Mouse (Mus musculus): Measurements from ENCODE around the gene Zc3h4. TPM values are rescaled to one million over a fixed set of nuclear protein-coding genes. Genes with fewer than 3 reads are reported as not detected.
A peak's percentile ranks its signal among the peaks of the same experiment; 100 is the strongest.
"Not testable (repeated sequence)": the region's sequence is repeated elsewhere in the genome, so short reads cannot be mapped to it uniquely, and the experiment has no call there.

The Zc3h4 gene
- total RNA-seq (2021) = 10 to 100 TPM; 55.9 to 56.9 TPM
- long read RNA-seq, partial matches to known transcripts = 11 of 26 reads
- long read RNA-seq, other reads (novel, unspliced or antisense) = 15 of 26 reads

DNA sequence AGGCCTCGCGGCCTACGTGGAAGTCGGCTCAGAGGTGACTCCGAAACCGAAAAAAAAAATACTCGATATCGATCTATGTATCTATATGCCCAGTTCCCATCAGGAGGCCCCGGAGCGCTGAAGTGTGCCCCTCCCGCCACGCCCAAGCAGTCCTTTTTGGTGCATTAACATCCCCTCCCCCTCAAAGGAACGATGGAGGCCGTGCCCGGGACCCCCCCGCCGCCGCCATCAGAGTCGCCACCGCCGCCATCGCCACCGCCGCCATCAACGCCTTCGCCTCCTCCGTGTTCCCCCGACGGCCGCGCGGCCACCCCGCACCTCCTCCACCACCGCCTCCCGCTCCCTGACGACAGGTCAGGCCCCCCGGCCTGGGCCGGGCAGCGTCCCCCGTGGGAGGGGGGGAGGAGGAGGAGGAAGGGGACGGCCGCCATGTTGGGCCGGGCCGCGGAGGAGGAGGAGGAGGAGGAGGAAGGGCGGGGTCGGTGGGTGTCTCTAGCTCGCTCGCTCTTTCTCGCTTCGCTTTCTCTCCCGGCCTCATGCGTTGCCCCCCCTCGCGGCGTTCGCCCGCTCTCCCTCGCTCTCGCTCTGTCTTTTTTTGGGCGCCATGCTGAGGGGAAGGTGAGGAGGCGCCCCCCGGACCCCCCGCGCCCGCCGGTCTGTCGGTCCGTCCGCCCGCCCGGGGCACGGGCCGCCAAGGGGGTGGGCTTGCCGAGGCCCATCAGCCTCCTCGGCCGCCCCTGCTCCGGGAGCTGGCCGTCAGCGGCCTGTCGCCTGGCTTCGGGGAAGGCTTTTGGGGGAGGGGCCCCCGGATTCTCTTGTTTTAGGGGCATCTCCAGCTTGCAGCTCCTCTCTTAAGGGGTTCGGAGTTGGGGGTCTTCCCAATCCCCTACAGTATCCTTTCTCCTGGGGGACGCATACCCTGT is at the start of gene Zc3h4:
Gene Zc3h4, plus strand, starts transcription at position 222 of the 923 bp plus-strand sequence.
- peak; percentile 81 to 89 for DNase-seq (ENCODE audit: low spot score in 2 of 2)

DNA sequence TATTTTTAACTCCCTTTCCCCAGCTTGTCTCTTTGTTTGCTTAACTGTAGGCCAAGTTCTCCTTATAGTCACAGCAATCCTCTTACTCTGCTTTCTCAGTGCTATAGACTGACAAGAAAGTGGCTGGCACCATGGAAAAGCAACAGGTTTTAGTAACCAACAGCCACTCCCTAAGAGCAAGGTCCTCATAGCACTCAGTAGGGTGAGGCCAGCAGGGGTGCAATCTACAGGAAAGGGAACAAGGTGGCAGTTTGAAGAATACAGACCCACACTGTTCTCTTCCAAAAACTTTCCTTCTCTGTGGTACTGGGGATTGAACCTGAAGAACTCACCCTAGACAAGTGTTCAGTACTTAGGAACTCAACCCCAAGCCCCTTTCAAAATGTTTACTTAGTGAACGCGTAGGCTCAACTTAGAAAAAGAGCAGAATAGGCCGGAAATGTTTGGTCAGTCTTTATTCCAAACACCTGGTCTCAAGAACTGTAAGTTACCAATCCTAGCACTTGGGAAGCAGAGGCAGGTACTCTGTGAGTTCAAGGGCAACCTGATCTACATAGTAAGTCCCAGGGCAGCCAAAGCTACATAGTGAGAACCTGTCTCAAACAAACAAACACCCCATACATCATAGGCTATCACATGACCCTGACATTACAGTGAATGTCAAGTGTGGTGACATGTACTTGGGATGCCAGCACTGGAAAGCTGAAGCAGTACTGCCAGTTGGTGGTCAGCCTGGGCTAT is 44.7 kb upstream of the Zc3h4 start:
- no peak for DNase-seq (ENCODE audit: low spot score in 2 of 2)

DNA sequence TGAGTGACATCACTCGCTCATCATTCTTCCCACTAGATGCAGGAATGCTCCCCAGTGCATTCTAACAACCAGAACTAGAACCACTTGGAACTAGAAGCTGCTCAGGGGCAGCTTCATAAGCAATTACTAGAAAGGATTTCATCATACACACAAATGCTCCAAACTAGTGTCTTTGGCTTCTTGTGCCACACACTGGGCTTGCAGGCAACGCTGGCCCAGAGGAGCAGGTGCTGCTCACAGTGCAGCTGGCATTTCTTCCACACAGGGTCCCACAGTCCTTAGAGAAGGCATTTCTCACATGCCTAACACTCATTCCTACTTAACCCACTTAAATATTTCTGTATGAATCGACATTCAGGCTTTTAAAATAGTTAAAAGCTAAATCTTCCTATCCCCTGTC is 43.1 kb upstream of the Zc3h4 start:
- DNase-seq (ENCODE audit: low spot score in 2 of 2) = no peak

DNA sequence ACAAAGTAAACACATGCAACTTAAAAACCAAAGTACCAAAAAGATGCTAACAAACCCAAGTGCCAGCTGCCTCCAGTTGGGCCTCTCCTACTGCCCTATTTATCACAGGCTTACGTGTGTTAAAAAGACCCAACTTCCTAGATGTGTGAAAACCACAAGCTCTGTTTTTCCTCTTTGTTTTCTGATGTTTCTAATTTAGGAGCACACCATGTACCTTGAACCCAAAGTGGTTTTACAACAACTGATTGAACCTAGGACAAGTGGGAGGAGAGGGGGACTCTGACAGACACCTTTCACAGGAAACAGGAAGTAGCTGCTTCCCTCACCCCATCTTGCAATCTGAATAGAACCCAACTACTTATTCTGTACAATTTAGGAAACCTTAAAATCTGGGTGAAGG is 36.4 kb upstream of the Zc3h4 start:
- DNase-seq (ENCODE audit: low spot score in 2 of 2) = no peak

DNA sequence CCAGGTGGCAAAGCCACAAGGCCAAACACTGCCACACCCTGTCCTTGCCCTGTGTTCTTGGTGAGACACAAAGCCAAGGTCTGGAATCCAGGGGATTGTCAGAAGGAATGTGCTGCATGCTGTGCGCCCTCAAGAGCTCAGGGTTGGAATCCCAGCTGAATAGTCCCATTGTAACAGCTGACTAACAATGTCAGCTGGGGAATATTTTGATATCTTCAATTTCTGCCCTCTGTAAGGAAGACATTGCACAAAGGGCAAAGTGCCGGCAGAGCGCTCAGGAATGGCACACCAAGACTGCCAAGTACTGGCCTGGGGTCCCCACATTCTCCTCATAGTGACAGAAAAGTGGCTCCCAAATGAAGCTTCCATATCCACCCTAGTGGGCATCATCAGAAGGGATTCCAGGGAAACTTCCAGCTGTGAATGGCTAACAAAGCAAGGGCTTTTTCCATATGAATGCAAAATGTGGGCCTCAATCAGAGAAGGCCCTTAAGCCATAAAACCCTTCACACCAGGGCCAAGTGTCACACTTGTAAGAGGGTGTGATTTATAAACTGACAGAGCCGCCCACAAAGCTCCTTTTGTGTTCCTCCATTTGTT is 35.7 kb upstream of the Zc3h4 start:
- no peak for DNase-seq (ENCODE audit: low spot score in 2 of 2)

DNA sequence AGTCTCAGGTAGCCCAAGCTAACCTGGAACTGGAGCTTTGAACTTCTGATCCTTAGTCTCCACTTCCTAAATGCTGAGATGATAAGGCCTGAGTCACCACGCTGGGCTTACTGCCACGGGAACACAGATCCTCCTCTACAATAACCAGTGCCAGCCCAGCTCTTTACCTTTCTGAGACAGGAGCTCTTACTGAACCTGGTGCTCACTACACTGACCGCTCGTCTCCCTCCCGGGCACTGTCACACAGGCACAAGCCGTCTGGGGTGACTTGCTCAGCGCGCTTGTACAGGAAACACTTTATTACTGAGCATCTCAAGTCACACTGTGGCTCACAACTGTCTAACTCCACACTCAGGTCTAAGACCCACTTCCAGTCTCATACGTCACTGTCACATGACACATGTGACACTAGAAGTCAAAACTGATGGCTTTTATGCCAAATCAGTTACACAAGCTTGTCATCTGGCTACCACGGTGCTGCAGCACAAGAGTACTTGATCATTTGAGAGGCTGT is 34.5 kb upstream of the Zc3h4 start:
- no peak for DNase-seq (ENCODE audit: low spot score in 2 of 2)

DNA sequence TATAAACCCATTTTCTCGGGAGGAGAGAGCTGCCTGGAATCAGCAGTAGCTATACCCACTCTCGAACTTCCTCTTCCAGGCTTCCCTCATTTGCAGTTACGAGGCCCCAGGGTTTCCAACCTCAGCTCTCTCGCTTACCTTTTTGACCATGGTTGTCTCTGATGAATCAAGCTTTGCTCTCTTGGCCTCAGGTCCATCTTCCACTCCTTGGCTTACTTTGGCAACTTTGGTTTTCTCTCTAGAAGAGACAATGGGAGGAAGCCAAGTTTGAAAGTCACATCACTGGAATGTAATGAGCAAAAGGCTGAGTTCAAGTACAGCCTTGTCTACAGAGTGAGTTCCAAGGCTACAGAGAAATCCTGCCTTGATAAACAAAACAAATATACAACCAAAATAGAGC is 34.0 kb upstream of the Zc3h4 start:
- no peak for DNase-seq (ENCODE audit: low spot score in 2 of 2)

DNA sequence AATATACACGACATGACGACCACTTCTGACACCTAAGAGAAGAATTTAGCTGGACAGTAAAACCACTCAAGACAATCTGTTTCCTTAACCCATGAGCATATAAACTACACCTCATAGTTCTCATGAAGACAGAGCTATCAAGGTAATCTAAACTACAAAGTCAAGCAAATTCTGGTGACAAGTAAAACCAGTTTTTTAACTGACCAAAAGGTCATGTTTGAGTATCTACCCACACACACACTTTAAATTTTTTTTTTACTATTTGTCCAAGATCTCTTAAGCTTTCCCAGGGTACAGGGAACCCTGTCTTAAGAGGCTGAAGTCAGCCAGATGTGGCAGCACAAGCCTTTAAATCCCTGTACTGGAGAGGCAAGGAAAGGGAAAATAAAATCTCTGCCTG is 31.9 kb upstream of the Zc3h4 start:
- no peak for DNase-seq (ENCODE audit: low spot score in 2 of 2)

DNA sequence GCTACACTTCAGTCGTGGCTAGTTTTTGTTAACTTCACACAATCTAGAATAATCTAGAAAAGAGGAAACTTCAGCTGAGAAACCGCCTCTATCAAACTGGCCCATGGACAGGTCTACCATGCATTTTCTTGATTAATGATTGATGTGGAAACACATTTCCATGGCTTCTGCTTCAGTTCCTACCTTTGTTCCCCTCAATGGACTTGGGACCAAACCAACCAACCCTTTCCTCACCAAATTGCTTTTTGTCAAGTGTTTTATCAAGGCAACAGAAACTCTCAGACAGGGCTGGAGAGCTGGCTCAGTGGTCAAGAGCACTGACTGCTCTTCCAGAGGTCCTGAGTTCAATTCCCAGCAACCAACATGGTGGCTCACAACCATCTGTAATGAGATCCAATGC is 30.1 kb upstream of the Zc3h4 start:
- DNase-seq (ENCODE audit: low spot score in 2 of 2) = no peak

DNA sequence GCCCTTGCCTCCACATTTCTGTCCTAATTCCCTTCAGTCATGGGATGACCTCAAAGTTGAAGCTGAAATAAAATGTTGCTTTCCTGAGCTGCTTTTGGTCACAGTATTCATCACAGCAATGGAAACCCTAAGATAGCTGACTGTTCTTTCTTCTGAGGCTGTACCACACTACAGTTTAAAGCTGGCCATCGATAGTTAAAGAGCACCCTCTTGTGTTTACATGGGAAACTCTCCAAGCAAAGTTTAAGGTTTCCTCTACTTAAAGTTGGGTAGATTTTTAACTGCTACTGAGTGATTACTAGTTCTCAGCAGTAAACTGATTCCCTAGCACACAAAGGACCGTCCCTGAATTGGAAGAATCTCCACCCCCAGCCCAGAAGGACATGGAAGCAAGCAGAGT is 27.0 kb upstream of the Zc3h4 start:
- no peak for DNase-seq (ENCODE audit: low spot score in 2 of 2)

DNA sequence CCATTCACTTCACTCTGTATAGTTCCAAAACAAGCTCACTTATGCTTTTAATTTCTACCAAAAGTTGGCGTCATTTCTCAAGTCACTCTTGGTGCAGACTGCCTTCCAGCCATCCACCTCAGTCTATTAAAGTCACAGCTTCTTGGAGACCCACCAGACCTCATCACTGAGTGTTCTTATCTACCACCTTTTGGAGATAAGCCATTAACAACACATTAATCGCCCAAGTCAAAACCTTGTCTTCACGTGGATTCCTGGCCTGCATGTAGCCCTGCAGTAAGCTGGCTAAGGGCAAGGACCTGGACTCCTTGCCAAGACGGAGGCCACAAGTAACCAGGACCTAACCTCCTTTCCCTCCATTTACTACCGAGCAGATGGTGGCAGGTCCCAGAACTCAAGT is 25.7 kb upstream of the Zc3h4 start:
- no peak for DNase-seq (ENCODE audit: low spot score in 2 of 2)

DNA sequence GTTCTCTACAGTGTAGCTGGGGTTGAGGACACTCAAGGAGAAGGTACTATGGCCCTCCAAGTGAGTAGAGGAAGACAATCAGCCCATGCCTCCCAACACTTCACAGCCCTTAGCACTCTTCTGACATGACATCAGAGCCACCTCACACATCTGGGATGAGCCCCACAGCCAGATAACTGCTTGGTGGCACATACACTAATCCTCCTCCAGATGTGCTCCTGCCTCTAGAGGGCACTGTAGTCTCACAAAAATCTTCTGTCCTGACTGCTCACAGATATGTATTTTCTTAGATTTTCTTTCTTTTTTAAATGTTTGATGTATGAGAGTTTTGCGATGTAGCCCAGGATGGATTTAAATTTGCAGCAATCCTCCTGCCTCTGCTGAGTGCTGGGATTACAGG is 24.2 kb upstream of the Zc3h4 start:
- DNase-seq (ENCODE audit: low spot score in 2 of 2) = peak in 1 of 2 experiments; percentile 31

DNA sequence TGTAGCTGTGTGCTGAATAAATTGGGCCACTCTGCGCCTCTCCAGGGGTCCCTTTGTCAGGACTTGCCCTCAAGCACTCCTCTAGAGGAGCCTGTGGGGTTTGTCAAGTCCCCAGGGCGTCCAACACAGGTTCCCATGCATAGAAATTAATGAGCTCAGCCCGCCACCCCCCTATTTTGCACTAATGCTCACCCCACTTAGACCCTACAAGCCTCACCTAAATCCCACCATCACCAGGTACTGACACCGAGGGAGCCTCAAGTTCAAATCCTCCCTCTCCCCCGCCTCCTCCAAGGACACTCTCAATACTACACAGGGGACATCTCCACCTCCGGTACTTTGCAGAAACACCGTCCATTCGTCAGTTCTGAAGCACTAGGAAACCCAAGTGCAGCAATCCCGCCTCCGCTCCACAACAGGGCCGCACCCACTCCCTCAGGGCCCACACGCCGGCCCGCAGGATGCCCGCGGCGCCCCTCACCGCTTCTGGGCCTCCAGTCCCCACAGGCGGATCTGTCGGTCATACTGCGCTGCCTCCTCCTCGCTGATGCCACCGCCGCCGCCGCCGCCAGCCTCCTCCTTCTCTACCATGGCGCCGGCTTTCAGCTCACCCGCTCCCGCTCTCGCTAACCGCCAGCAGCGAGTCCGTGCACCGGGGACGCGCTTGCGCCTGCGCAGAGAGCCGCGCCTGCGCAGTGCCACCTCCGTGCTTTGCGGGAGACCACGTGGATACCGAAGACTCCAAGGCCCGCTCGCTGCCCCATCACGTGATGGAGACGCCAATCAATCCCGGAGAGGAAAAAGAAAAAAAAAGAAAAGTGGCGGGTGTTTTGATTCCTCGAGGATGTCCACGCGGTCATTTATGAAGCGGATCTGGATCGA is 13.3 kb upstream of the Zc3h4 start, which contains the start of gene Sae1:
Gene Sae1, minus strand, starts transcription at position 647 of the 882 bp plus-strand sequence.
- DNase-seq (ENCODE audit: low spot score in 2 of 2) = peak; percentile 97

DNA sequence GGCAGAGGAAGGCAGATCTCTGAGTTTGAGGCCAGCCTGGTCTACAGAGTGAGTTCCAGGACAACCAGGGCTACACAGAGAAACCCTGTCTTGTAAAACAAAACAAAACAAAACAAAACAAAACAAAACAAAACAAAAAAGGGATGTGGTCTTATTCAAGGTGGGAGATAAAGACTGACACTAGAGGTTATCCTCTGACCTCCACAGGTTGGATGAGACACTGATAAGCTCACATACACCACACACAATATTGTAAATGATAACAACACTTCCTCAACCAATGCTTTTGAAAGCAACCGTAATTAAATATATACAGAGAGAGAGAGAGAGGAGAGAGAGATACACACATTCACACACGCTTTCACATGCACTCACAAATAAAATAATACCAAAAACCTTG is 10.8 kb upstream of the Zc3h4 start:
- DNase-seq (ENCODE audit: low spot score in 2 of 2) = not testable (repeated sequence)

DNA sequence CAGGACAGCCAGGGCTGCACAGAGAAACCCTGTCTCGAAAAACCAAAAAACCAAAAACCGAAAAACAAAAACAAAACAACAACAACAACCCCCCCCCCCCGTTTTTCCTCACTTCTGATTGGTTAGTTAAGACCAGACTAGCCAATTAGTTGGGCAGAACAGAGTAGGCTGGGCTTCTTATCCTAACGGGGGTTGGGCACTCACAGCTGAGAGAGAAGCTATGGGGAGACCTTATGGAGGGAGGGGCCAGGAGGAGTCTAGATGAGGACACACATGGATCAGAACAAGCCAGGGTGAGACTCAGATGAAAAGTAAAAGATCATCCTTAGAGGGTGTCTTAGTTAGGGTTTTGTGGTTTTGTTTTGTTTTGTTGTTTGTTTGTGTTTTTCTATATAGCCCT is 7.8 kb upstream of the Zc3h4 start:
- DNase-seq (ENCODE audit: low spot score in 2 of 2) = no peak

DNA sequence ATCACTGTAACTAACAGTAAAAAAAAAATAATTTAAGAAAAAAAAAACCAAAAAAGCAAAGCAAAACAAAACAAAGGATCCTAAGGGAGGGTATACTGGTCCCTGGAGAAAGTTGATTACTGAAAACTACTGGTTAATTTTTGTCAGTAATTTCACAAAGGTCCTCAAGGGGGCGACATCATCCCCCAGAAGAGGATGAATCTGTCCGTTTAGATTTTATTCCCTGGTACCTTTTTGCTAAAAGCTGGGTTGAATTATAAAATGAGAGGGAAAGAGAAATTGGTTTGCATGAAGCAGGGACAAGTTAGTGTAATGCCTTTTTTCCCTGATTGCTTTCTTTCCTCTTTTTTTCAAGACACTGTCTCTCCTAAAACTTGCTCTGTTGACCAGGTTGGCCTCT is 4.8 kb upstream of the Zc3h4 start:
- peak in 1 of 2 experiments; percentile 72 for DNase-seq (ENCODE audit: low spot score in 2 of 2)

DNA sequence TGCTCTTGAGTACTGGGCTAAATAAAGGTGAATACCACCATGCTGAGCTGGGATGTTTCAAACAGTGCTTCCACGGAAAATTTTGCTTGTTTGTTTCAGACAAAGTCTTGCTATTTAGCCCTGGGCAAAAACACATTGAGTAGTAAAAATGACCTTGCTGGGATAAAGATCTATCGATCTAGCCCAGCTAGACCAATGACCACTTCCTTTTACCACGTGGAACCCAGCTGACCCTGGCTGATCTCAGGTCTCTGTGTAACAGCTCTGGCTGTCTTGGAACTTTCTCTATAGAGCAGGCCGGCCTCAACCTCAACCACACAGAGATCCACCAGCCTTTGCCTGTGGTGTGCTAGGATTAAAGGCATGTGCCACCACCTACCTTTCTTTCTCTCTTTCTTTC is 3.2 kb upstream of the Zc3h4 start:
- no peak for DNase-seq (ENCODE audit: low spot score in 2 of 2)

DNA sequence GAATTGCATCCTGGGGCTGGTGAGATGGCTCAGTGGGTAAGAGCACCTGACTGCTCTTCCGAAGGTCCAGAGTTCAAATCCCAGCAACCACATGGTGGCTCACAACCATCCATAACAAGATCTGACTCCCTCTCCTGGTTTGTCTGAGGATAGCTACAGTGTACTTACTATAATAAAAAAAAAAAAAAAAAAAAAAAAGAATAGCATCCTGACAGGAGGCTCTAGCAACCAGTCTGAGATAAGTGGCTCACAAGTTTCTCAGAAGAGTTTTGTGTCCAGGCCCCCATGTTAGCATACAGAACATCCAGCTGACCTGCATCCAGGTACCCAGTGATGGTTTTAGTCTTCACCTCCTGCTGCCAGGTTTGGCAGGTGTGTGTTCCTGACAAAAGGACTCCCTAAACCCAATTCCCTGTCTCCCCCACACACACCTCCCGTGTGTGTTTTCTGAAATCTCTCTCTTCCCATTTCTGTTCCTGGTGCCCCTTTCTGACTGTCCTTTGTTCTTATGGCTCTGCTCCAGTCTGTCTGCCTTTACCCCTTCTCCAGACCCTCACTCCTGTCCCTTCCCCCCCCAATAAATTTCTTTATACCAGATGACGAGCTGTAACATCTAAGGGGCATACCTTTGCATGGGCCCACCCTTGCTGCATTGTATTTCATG is 2.2 kb upstream of the Zc3h4 start:
- DNase-seq (ENCODE audit: low spot score in 2 of 2) = no peak

DNA sequence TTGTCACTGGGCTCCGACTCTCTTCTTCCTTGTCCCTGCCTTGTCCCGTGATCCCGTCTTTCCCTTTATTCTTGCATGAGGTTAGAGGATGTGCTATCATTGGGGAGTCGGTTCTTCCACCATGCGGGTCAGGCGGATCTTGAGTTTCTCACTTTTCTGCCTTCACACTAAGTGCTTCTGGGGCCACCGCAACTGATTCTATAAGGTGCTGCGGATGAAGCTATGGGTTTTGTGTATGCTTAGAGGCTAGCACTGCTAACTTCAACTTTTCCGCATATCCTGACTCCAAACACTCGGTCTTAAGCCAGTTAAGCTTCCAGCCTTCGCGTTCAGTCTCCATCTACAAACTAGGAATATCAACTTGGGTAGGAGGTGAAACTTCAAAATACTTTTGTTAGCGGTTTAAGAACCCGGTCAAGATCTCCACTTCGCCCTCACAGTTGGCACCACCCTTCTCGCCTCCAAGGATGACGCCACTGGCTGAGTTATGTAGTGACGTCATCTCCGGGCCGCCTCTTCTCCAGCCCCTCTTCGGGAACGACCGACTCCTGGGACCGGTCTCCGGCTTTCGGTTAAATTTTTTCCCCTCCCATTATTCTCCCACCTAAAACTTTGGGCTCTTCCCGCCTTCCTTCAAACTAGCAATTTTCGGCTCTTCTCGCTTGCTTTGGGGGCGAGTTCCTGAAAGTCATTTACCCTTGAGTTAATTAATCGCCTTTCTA is 1.5 kb upstream of the Zc3h4 start:
- peak; percentile 85 to 93 for DNase-seq (ENCODE audit: low spot score in 2 of 2)

All from layer of hippocampus, adult 18-20 months (tissue).